Mouse (Mus musculus): ENCODE measurements around the gene Hdac1.

GRCm38 (mm10) chr4:129573430-129573829 lies 30.9 kb upstream of the Hdac1 start, which contains the start of gene Lck:
- TF ChIP-seq POLR2A (IDR thresholded peaks at IDR 0.05; ENCODE audit: low read depth, low read length) (no peak), CTCF (conservative IDR thresholded peaks at IDR 0.05; ENCODE audit: insufficient read depth, insufficient read length, low read depth, low read length) (no peak)
